Mouse (Mus musculus): ENCODE data around the gene Cyp2c55. TPM values are rescaled to one million over a fixed set of nuclear protein-coding genes. Genes with fewer than 3 reads are reported as not detected.

The Cyp2c55 gene
- not detected in 2 replicates for polyA plus RNA-seq (2012; rRNA removed)

- no peaks in the 10 kb centered on the region for H3K27me3 ChIP-seq (ENCODE audit: control insufficient read depth, insufficient read depth, low read length)
- H3K4me1 ChIP-seq (ENCODE audit: control insufficient read depth, insufficient read depth, low read length): no peaks in the 10 kb centered on the region
- H3K27ac ChIP-seq (ENCODE audit: insufficient read depth, low read length): no peak within 1 kb of the TSS
- DNase-seq: no peak
- no peak within 1 kb of the TSS for H3K4me3 ChIP-seq (replicated peaks; ENCODE audit: insufficient read depth, low read depth, low read length)
- TF ChIP-seq POLR2A (IDR thresholded peaks at IDR 0.05; ENCODE audit: borderline replicate concordance, insufficient read depth, low read length): no peak
- no peak for TF ChIP-seq CTCF (IDR thresholded peaks at IDR 0.05; ENCODE audit: borderline replicate concordance, insufficient read depth, low read depth, low read length)
These were observed at the start of gene Cyp2c55 for GRCm38 (mm10) chr19:39006715-39007114. Cyp2c55 (plus strand) TSS chr19:39007019.

DNA sequence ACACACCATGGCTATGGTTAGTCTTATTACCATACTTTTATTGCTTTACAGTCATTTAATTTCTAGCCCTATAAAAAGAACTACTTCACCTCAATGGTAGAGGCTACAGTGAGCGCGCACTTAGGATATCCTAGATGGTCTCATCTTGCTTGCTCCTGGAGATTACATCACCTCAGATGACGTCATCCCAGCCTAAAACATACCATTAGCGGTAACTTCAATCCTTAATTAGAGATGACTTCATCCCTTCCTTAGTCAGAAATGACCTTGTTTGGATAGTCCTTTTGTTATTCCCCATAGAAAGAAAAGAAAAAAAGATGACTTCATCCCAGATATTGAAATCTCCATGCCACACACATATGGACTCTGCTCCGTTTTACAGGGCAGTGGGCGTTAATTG lies 36.1 kb upstream of the Cyp2c55 start:
- no peak for TF ChIP-seq POLR2A (IDR thresholded peaks at IDR 0.05; ENCODE audit: borderline replicate concordance, insufficient read depth, low read length)
- TF ChIP-seq CTCF (IDR thresholded peaks at IDR 0.05; ENCODE audit: borderline replicate concordance, insufficient read depth, low read depth, low read length): no peak
- Histone ChIP-seq H3K27ac (ENCODE audit: insufficient read depth, low read length) (no peak overlapping the region), H3K27me3 (ENCODE audit: control insufficient read depth, insufficient read depth, low read length) (no peaks in the 10 kb centered on the region), H3K4me1 (ENCODE audit: control insufficient read depth, insufficient read depth, low read length) (no peaks in the 10 kb centered on the region), H3K4me3 (replicated peaks; ENCODE audit: insufficient read depth, low read depth, low read length) (no peak overlapping the region)
- no peak for DNase-seq
- 87% methylated on average over 6 of the region's 6 CpGs for WGBS

GRCm38 (mm10) chr19:38972581-38972980 lies 34.2 kb upstream of the Cyp2c55 start:
- TF ChIP-seq CTCF (IDR thresholded peaks at IDR 0.05; ENCODE audit: borderline replicate concordance, insufficient read depth, low read depth, low read length): no peak
- TF ChIP-seq POLR2A (IDR thresholded peaks at IDR 0.05; ENCODE audit: borderline replicate concordance, insufficient read depth, low read length): no peak
- 66% methylated on average over 5 of the region's 5 CpGs for WGBS
- H3K4me3 ChIP-seq (replicated peaks; ENCODE audit: insufficient read depth, low read depth, low read length): no peak overlapping the region
- H3K27ac ChIP-seq (ENCODE audit: insufficient read depth, low read length): no peak overlapping the region
- DNase-seq: no peak
- H3K4me1 ChIP-seq (ENCODE audit: control insufficient read depth, insufficient read depth, low read length): no peaks in the 10 kb centered on the region
- no peaks in the 10 kb centered on the region for H3K27me3 ChIP-seq (ENCODE audit: control insufficient read depth, insufficient read depth, low read length)

- H3K27me3 ChIP-seq (ENCODE audit: control insufficient read depth, insufficient read depth, low read length): no peaks in the 10 kb centered on the region
- no peaks in the 10 kb centered on the region for H3K4me1 ChIP-seq (ENCODE audit: control insufficient read depth, insufficient read depth, low read length)
- TF ChIP-seq POLR2A (IDR thresholded peaks at IDR 0.05; ENCODE audit: borderline replicate concordance, insufficient read depth, low read length) (no peak), CTCF (IDR thresholded peaks at IDR 0.05; ENCODE audit: borderline replicate concordance, insufficient read depth, low read depth, low read length) (no peak)
- no peak for DNase-seq
- no peak overlapping the region for H3K27ac ChIP-seq (ENCODE audit: insufficient read depth, low read length)
- H3K4me3 ChIP-seq (replicated peaks; ENCODE audit: insufficient read depth, low read depth, low read length): no peak overlapping the region
- 36% methylated on average over 7 of the region's 7 CpGs for WGBS
These were observed 33.2 kb upstream of the Cyp2c55 start for GRCm38 (mm10) chr19:38973666-38974065.

DNA sequence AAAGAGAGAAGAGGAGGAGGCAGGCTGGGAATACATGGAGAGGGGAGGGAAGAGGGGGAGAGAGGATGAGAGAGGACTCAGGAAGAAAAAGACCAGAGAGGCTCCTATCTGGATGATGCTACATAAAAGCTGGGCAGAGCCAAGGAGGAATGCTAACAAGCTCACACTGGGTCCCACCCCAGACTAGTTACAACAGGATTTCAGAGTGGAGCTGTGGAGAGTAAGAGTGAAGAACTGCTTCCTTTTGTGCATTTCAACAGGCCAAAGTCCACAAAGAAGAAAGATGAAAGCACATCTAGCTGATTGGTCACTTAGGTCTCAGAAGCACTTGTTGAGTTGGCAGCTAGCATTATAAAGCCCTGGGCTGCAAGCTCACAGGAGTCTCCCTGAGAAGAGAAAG lies 30.6 kb upstream of the Cyp2c55 start:
- no peak for DNase-seq
- Histone ChIP-seq H3K27me3 (ENCODE audit: control insufficient read depth, insufficient read depth, low read length) (no peaks in the 10 kb centered on the region), H3K4me3 (replicated peaks; ENCODE audit: insufficient read depth, low read depth, low read length) (no peak overlapping the region), H3K27ac (ENCODE audit: insufficient read depth, low read length) (no peak overlapping the region), H3K4me1 (ENCODE audit: control insufficient read depth, insufficient read depth, low read length) (no peaks in the 10 kb centered on the region)
- TF ChIP-seq POLR2A (IDR thresholded peaks at IDR 0.05; ENCODE audit: borderline replicate concordance, insufficient read depth, low read length): no peak
- TF ChIP-seq CTCF (IDR thresholded peaks at IDR 0.05; ENCODE audit: borderline replicate concordance, insufficient read depth, low read depth, low read length): no peak

DNA sequence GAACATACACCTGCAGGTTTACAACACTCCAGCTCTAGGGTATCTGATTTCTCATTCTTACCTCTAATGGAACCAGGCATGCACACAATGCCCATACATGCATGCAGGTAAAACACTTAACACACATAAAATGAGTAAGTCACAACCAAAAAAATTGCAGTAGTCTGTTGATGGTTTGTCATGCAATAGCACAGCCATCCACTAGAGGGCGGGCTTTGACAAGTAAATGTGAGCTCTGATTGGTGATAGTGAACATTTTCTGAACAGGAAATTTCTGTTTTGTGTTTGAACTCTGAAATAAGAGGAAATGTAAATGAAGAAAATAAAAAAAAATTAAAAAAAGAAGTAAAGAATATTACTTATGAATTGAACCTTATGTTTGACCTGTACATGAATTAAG lies 24.9 kb upstream of the Cyp2c55 start:
- 0% methylated on average over 1 of the region's 1 CpGs for WGBS

DNA sequence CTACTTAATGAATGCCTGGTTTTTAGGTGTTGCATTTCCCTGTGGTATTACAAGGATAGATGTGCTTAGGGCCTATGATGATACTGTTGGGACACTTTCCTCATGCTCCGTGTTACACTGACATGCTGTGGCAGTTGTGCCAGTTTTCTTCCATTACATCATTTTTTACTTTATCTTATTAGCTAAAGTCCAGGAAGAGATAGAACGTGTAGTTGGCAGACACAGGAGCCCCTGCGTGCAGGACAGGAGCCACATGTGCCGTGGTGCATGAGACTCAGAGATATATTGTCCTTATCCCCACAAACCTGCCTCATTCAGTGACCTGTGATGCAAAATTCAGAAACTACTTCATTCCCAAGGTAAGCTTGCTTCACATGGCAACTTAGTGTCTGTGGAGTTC lies 8.6 kb upstream of the Cyp2c55 start:
- H3K4me3 ChIP-seq (replicated peaks; ENCODE audit: insufficient read depth, low read depth, low read length): no peak overlapping the region
- H3K27ac ChIP-seq (ENCODE audit: insufficient read depth, low read length): no peak overlapping the region
- 75% methylated on average over 4 of the region's 4 CpGs for WGBS
- H3K4me1 ChIP-seq (ENCODE audit: control insufficient read depth, insufficient read depth, low read length): no peaks in the 10 kb centered on the region
- no peak for DNase-seq
- TF ChIP-seq CTCF (IDR thresholded peaks at IDR 0.05; ENCODE audit: borderline replicate concordance, insufficient read depth, low read depth, low read length) (no peak), POLR2A (IDR thresholded peaks at IDR 0.05; ENCODE audit: borderline replicate concordance, insufficient read depth, low read length) (no peak)
- no peaks in the 10 kb centered on the region for H3K27me3 ChIP-seq (ENCODE audit: control insufficient read depth, insufficient read depth, low read length)

More for the DNA sequence above, 24.9 kb upstream of the Cyp2c55 start:
- DNase-seq: peak; percentile 28 to 63
- H3K27ac ChIP-seq (ENCODE audit: insufficient read depth, low read length): no peak overlapping the region
- TF ChIP-seq CTCF (IDR thresholded peaks at IDR 0.05; ENCODE audit: borderline replicate concordance, insufficient read depth, low read depth, low read length): no peak
- no peak for TF ChIP-seq POLR2A (IDR thresholded peaks at IDR 0.05; ENCODE audit: borderline replicate concordance, insufficient read depth, low read length)
- H3K4me1 ChIP-seq (ENCODE audit: control insufficient read depth, insufficient read depth, low read length): no peaks in the 10 kb centered on the region
- no peak overlapping the region for H3K4me3 ChIP-seq (replicated peaks; ENCODE audit: insufficient read depth, low read depth, low read length)
- no peaks in the 10 kb centered on the region for H3K27me3 ChIP-seq (ENCODE audit: control insufficient read depth, insufficient read depth, low read length)

DNA sequence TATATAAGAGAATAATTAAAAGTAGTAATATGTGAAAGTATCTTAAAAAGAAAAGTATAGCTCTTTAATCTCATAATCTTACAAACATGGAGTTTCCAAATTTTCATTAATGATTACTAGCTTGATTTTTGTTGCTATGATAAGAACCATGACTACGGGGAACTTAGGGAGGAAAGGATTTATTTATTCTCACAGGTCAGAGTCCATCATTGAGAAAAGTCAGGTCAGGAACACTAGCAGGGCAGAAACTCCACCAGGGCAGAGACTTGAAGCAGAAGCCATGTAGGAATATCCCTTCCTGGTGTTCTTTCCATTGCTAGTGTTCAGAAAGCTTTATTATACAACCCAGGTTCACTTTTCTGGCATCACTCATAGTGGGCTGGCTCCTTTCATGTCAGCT lies 8.1 kb upstream of the Cyp2c55 start:
- TF ChIP-seq CTCF (IDR thresholded peaks at IDR 0.05; ENCODE audit: borderline replicate concordance, insufficient read depth, low read depth, low read length): no peak
- TF ChIP-seq POLR2A (IDR thresholded peaks at IDR 0.05; ENCODE audit: borderline replicate concordance, insufficient read depth, low read length): no peak
- 95% methylated on average over 1 of the region's 1 CpGs for WGBS

More for the DNA sequence above, 8.1 kb upstream of the Cyp2c55 start:
- no peak for DNase-seq
- H3K27me3 ChIP-seq (ENCODE audit: control insufficient read depth, insufficient read depth, low read length): no peaks in the 10 kb centered on the region
- no peak overlapping the region for H3K4me3 ChIP-seq (replicated peaks; ENCODE audit: insufficient read depth, low read depth, low read length)
- H3K4me1 ChIP-seq (ENCODE audit: control insufficient read depth, insufficient read depth, low read length): no peaks in the 10 kb centered on the region
- H3K27ac ChIP-seq (ENCODE audit: insufficient read depth, low read length): no peak overlapping the region
